Mouse (Mus musculus) myocyte (in vitro differentiated cells): ENCODE data around the gene Tmem170.

Experiments used
- CEBPB ChIP-seq: IDR thresholded peaks from 2 replicates; pipeline ENCODE4 v1.6.1; 2011; ENCODE audit warnings: mild to moderate bottlenecking, moderate library complexity; ENCODE audit not compliant: poor library complexity, insufficient read depth, severe bottlenecking
- E2F4 ChIP-seq: IDR thresholded peaks from one replicate; pipeline ENCODE4 v1.6.1; 2011; ENCODE audit warnings: mild to moderate bottlenecking, control low read depth, moderate library complexity; ENCODE audit not compliant: insufficient read depth
- MAX ChIP-seq: IDR thresholded peaks from one replicate; pipeline ENCODE4 v1.6.1; 2011; ENCODE audit warnings: low read depth, mild to moderate bottlenecking, control low read depth
- MYOG ChIP-seq, 3 experiments: IDR thresholded peaks; one replicate each; pipeline ENCODE4 v1.6.1; 2011; ENCODE audit warnings: control low read depth in 2 of 3, low read depth in 2 of 3, mild to moderate bottlenecking in 2 of 3; ENCODE audit not compliant: insufficient read length in 2 of 3, control insufficient read depth in 1 of 3, insufficient read depth in 1 of 3
- POLR2A ChIP-seq: IDR thresholded peaks from one replicate; pipeline ENCODE4 v1.6.1; 2011; ENCODE audit warnings: low read depth, mild to moderate bottlenecking, control low read depth, moderate library complexity; ENCODE audit not compliant: insufficient read length
- POLR2AphosphoS2 ChIP-seq: IDR thresholded peaks from one replicate; pipeline ENCODE4 v1.6.1; 2011; ENCODE audit warnings: low read depth, control low read depth; ENCODE audit not compliant: insufficient read length
- TCF3 ChIP-seq: IDR thresholded peaks from one replicate; pipeline ENCODE4 v1.6.1; 2011; ENCODE audit warnings: low read depth, control low read depth; ENCODE audit not compliant: insufficient read length
- USF1 ChIP-seq: IDR thresholded peaks from one replicate; pipeline ENCODE4 v1.6.1; 2011; ENCODE audit warnings: low read depth, mild to moderate bottlenecking, control low read depth, moderate library complexity

DNA sequence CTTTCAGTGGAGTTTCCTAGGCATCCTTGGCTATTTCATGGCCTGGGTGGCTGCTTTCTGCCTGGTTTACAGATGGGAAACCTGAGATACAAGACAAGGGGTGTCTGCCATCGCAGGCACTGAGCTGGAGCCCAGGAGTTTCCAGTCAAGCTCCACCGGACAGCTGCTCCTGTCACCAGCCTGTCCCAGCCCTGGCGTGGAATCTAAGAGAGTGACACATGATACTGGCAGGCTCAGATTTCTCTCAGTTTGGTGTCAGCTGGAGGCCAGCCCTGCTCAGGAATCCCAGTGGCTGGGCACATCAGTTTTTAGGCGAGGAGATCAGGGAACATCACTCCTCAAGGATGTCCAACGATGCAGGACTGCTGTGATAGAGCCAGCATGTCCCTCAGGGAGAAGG lies 25.5 kb upstream of the Tmem170 start:
- TF ChIP-seq USF1, result no peak
- TF ChIP-seq TCF3, result peak; percentile 86
- TF ChIP-seq POLR2A, result no peak
- TF ChIP-seq POLR2AphosphoS2, result no peak
- no peak for TF ChIP-seq CEBPB
- TF ChIP-seq E2F4, result no peak
- peak; percentile 95 to 100 (median 98) for TF ChIP-seq MYOG (IDR thresholded peaks at IDR 0.05; ENCODE audit: control insufficient read depth in 1 of 3, insufficient read depth in 1 of 3, insufficient read length in 2 of 3, low read depth in 2 of 3)
- no peak for TF ChIP-seq MAX
